Mouse (Mus musculus) neural tube, embryonic 11.5 days (tissue): ENCODE data around the gene Trmt2a. TPM values are rescaled to one million over a fixed set of nuclear protein-coding genes. Genes with fewer than 3 reads are reported as not detected.

Source experiments
- ATAC-seq: fragments of 200-750 bp; cut with Nextera tagmentation; 2 replicates; pipeline ENCODE4 v1.8.0; 2017; ENCODE audit warnings: moderate number of reproducible peaks, mild to moderate bottlenecking, moderate TSS enrichment, moderate library complexity; ENCODE audit not compliant: insufficient read depth, low FRiP score, low TSS enrichment
- DNase-seq: peaks from one replicate; pipeline ENCODE4 v3.0.0-alpha.2; 2015; ENCODE audit warnings: low spot score
- H3K27ac ChIP-seq: fragments of 300-500 bp; sonication (generic); 2 replicates; pipeline ENCODE4 v1.5.1; 2014; ENCODE audit warnings: low read depth, mild to moderate bottlenecking, low read length
- H3K27me3 ChIP-seq: fragments of 300-500 bp; sonication (generic); 2 replicates; pipeline ENCODE4 v1.6.1; 2014; ENCODE audit warnings: mild to moderate bottlenecking, low read length, mixed read lengths; ENCODE audit not compliant: control insufficient read depth, insufficient read depth
- H3K36me3 ChIP-seq: fragments of 300-500 bp; sonication (generic); 2 replicates; pipeline ENCODE4 v1.6.1; 2014; ENCODE audit warnings: mild to moderate bottlenecking, low read length, moderate library complexity, mixed read lengths; ENCODE audit not compliant: control insufficient read depth, insufficient read depth
- H3K4me1 ChIP-seq: fragments of 300-500 bp; sonication (generic); 2 replicates; pipeline ENCODE4 v1.6.1; 2014; ENCODE audit warnings: low read length, mixed read lengths; ENCODE audit not compliant: control insufficient read depth, insufficient read depth
- H3K4me2 ChIP-seq: fragments of 300-500 bp; sonication (generic); 2 replicates; pipeline ENCODE4 v1.6.1; 2014; ENCODE audit warnings: low read depth, mild to moderate bottlenecking, moderate library complexity
- H3K4me3 ChIP-seq: fragments of 300-500 bp; sonication (generic); 2 replicates; pipeline ENCODE4 v1.5.1; 2014; ENCODE audit warnings: low read depth, low read length
- H3K9ac ChIP-seq: fragments of 300-500 bp; sonication (generic); 2 replicates; pipeline ENCODE4 v1.6.1; 2014; ENCODE audit warnings: mild to moderate bottlenecking, low read length
- H3K9me3 ChIP-seq: fragments of 300-500 bp; sonication (generic); 2 replicates; pipeline ENCODE4 v1.6.1; 2016; ENCODE audit warnings: low read length; ENCODE audit not compliant: control insufficient read depth
- WGBS: fragments of 180-500 bp; shearing (Covaris S2); extraction: QIAGEN DNeasy Blood & Tissue Kit; methylation state at CpG from one replicate; pipeline ENCODE4 v1.1.7; 2014; 5-methylcytosine and 5-hydroxymethylcytosine counted together
- polyA plus RNA-seq: library from polyadenylated mRNA; unstranded; fragments of >200 nt; fragmentation: Nextera tagmentation; extraction: Ambion mirVana; gene quantifications from 2 replicates; pipeline ENCODE4 v1.2.1, GENCODE M21; 2014

Gene Trmt2a
- polyA plus RNA-seq, 1 experiment from 2014 or later, result 93.9 TPM

GRCm38 (mm10) chr16:18252736-18253135 lies 4.3 kb downstream of the Trmt2a start:
- no peak overlapping the region for H3K4me3 ChIP-seq
- DNase-seq, result no peak
- peaks cover 13% of the 10 kb centered on the region for H3K4me1 ChIP-seq
- WGBS, result 87% methylated on average over 6 of the region's 6 CpGs
- peaks cover 39% of the 10 kb centered on the region for H3K36me3 ChIP-seq
- H3K9ac ChIP-seq, result no peak overlapping the region
- no peaks in the 10 kb centered on the region for H3K27me3 ChIP-seq
- H3K27ac ChIP-seq, result no peak overlapping the region
- H3K4me2 ChIP-seq, result no peak overlapping the region
- H3K9me3 ChIP-seq, result no peaks in the 10 kb centered on the region
- ATAC-seq, result no peak

GRCm38 (mm10) chr16:18253866-18254265 lies 5.4 kb downstream of the Trmt2a start:
- Histone ChIP-seq H3K4me2 (no peak overlapping the region), H3K27ac (no peak overlapping the region), H3K27me3 (no peaks in the 10 kb centered on the region), H3K4me3 (no peak overlapping the region), H3K9me3 (no peaks in the 10 kb centered on the region), H3K9ac (no peak overlapping the region), H3K36me3 (peaks cover 44% of the 10 kb centered on the region), H3K4me1 (peaks cover 13% of the 10 kb centered on the region)
- DNase-seq (no peak), ATAC-seq (no peak)
- 100% methylated on average over 1 of the region's 1 CpGs for WGBS

DNA sequence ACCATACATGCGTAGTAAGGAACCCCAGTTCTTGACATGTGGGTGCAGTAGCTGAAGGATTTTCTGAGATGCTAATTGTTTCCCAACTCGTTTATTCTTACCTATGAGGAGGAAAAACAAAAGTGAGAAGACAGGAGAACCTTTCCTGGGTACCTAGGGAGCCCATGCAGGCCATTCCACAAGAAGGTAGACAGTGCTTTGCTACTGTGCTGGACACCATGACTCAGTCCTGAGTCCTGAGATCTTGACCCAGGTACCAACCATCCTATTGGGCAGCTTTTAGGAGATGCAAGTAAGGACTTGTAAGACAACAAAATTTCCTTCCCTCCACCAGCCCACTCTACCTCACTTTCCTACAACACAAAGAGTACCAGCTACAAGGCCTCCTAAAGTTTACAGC lies 9.7 kb downstream of the Trmt2a start, which contains the start of gene Gm49776:
Gm49776 (minus strand) TSS at position 101 of the 400 bp plus-strand sequence.
- Histone ChIP-seq H3K4me1 (no peaks in the 10 kb centered on the region), H3K9me3 (no peaks in the 10 kb centered on the region), H3K9ac (no peak within 1 kb of the TSS), H3K4me3 (no peak within 1 kb of the TSS), H3K27ac (no peak within 1 kb of the TSS), H3K36me3 (peaks cover 43% of the 10 kb centered on the region), H3K27me3 (no peaks in the 10 kb centered on the region), H3K4me2 (no peak within 1 kb of the TSS)
- DNase-seq, result no peak
- 98% methylated on average over 2 of the region's 2 CpGs for whole genome bisulfite sequencing
- ATAC-seq, result no peak

- Histone ChIP-seq H3K4me1 (no peaks in the 10 kb centered on the region), H3K9ac (no peak overlapping the region), H3K4me2 (no peak overlapping the region), H3K9me3 (no peaks in the 10 kb centered on the region), H3K36me3 (peaks cover 31% of the 10 kb centered on the region), H3K4me3 (no peak overlapping the region), H3K27ac (no peak overlapping the region), H3K27me3 (no peaks in the 10 kb centered on the region)
- ATAC-seq, result no peak
- 71% methylated on average over 2 of the region's 2 CpGs for WGBS
- DNase-seq, result no peak
Observed at GRCm38 (mm10) chr16:18265024-18265423, 16.5 kb downstream of the Trmt2a start.

GRCm38 (mm10) chr16:18268182-18268581 lies 19.7 kb downstream of the Trmt2a start:
- no peak for DNase-seq
- 92% methylated on average over 5 of the region's 5 CpGs for WGBS
- Histone ChIP-seq H3K4me3 (no peak overlapping the region), H3K27ac (no peak overlapping the region), H3K4me2 (no peak overlapping the region), H3K9me3 (no peaks in the 10 kb centered on the region), H3K27me3 (no peaks in the 10 kb centered on the region), H3K4me1 (no peaks in the 10 kb centered on the region), H3K9ac (no peak overlapping the region), H3K36me3 (peaks cover 27% of the 10 kb centered on the region)
- ATAC-seq, result no peak

GRCm38 (mm10) chr16:18275166-18275565 lies 26.7 kb downstream of the Trmt2a start:
- Histone ChIP-seq H3K4me1 (no peaks in the 10 kb centered on the region), H3K4me2 (no peak overlapping the region), H3K27me3 (no peaks in the 10 kb centered on the region), H3K9me3 (no peaks in the 10 kb centered on the region), H3K36me3 (peaks cover 32% of the 10 kb centered on the region), H3K27ac (no peak overlapping the region), H3K9ac (no peak overlapping the region), H3K4me3 (no peak overlapping the region)
- WGBS, result 90% methylated on average over 2 of the region's 2 CpGs
- ATAC-seq, result no peak
- DNase-seq, result no peak

DNA sequence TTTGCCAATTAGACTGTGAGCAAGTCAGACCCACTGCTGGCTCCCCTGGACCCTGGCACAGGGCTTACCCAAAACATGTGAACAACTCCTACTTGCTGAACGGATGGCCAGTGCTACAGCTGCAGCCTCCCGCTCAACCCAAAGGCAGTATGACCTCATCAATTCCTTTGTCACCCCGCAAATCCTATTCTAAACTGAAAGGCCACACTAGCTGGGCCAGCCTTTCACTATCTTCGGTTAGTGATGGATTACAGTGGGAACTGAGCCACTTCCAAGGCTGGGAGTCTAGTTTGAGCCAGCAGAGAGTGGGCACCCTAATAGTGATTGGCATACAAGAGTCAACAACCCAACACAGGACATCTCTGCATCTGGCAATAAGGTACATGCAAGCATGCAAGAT lies 39.7 kb downstream of the Trmt2a start:
- ATAC-seq, result no peak
- Histone ChIP-seq H3K27me3 (no peaks in the 10 kb centered on the region), H3K9ac (peak overlapping the region; percentile 97), H3K4me1 (peaks cover 17% of the 10 kb centered on the region), H3K27ac (no peak overlapping the region), H3K9me3 (no peaks in the 10 kb centered on the region), H3K4me3 (peak overlapping the region; percentile 98), H3K36me3 (peaks cover 16% of the 10 kb centered on the region), H3K4me2 (peak overlapping the region; percentile 98)
- DNase-seq, result peak; percentile 41
- WGBS, result 0% methylated on average over 4 of the region's 4 CpGs

DNA sequence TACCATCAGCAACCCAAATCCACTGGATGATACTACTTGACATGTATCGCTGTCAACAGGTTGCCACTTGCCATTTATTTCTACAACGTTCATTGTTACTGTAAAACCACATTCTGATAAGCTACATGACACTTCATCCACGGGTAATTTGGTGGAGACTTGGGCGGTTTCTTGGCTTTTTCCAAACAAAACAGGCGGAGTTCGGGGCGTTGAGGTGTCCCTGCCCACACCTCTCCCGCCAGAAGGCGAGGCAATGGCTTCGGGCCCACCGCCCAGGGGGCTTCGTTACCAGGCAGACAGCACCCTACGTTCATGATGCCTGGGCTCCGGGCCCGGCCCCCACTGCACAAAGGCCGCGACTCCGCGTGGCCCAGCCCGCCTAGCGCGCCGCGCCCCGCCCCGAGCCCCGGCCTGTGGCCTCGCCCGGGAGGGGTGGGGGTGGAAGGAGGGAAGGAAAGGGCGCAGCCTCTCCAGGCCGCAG lies 40.1 kb downstream of the Trmt2a start:
- Histone ChIP-seq H3K27ac (peak overlapping the region; percentile 83), H3K36me3 (peaks cover 13% of the 10 kb centered on the region), H3K4me2 (peak overlapping the region; percentile 98), H3K4me1 (peaks cover 17% of the 10 kb centered on the region), H3K9me3 (no peaks in the 10 kb centered on the region), H3K9ac (peak overlapping the region; percentile 97), H3K27me3 (no peaks in the 10 kb centered on the region), H3K4me3 (peak overlapping the region; percentile 98)
- ATAC-seq (peak; percentile 79), DNase-seq (no peak)
- WGBS, result under 1% methylated on average over 29 of the region's 31 CpGs

DNA sequence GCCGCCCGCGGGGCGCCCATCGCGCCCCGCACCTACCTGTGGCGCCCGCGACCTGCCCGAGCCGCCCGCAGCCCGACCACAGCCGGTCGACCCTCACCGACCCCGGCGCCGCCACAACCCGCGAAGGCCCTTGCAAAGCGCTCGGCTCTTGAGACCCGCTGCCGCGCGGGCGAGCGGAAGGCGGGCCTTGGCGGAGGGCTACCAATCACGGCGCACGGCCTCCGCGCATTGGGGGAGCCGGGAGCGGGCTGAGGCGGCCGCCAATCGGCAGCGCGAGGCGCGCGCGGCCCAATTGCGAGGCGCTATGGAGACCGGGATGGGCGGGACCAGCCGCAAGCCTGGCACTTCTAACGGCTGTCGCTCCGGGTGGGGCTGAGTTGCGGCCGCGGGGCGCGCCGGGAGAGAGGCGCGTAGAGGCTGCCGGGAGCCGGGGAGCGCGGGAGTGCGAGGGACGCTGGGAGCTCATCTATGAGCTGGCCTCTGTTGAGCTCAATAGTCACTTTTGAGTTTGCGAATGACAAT lies 40.6 kb downstream of the Trmt2a start, which contains the start of gene Dgcr8:
Dgcr8 (minus strand) TSS at position 180 of the 522 bp plus-strand sequence.
- ATAC-seq, result peak; percentile 99

More for the DNA sequence above, 40.6 kb downstream of the Trmt2a start, which contains the start of gene Dgcr8:
- H3K9me3 ChIP-seq, result no peaks in the 10 kb centered on the region
- no peaks in the 10 kb centered on the region for H3K27me3 ChIP-seq
- peak within 1 kb of the TSS; percentile 98 for H3K4me3 ChIP-seq
- peaks cover 8% of the 10 kb centered on the region for H3K36me3 ChIP-seq
- peak within 1 kb of the TSS; percentile 83 for H3K27ac ChIP-seq
- WGBS, result under 1% methylated on average over 68 of the region's 71 CpGs
- DNase-seq, result peak; percentile 100
- H3K4me1 ChIP-seq, result peaks cover 17% of the 10 kb centered on the region
- peak within 1 kb of the TSS; percentile 98 for H3K4me2 ChIP-seq
- H3K9ac ChIP-seq, result peak within 1 kb of the TSS; percentile 97
